Mouse (Mus musculus): ENCODE data around the gene Eif3d. TPM values are rescaled to one million over a fixed set of nuclear protein-coding genes. Genes with fewer than 3 reads are reported as not detected.

The Eif3d gene
- polyA plus RNA-seq, 1 experiment from 2014 or later: 155 TPM

- H3K4me3 ChIP-seq (ENCODE audit: low read depth, low read length): no peak overlapping the region
- H3K9ac ChIP-seq (ENCODE audit: low read depth, low read length): no peak overlapping the region
- H3K4me2 ChIP-seq (ENCODE audit: low read depth, low read length): no peak overlapping the region
- H3K9me3 ChIP-seq (ENCODE audit: control insufficient read depth, low read length): no peaks in the 10 kb centered on the region
- 0 out of 2 replicates have a peak, but pooled peaks cover 4% of the 10 kb centered on the region for H3K4me1 ChIP-seq (ENCODE audit: control insufficient read depth, insufficient read depth, low read length)
- peaks cover 24% of the 10 kb centered on the region for H3K36me3 ChIP-seq (ENCODE audit: control insufficient read depth, insufficient read depth, low read length)
- DNase-seq (ENCODE audit: low spot score) (no peak), ATAC-seq (ENCODE audit: low read depth) (no peak)
- no peak overlapping the region for H3K27ac ChIP-seq (replicated peaks; ENCODE audit: low read depth, low read length)
- no peaks in the 10 kb centered on the region for H3K27me3 ChIP-seq (replicated peaks; ENCODE audit: control insufficient read depth, insufficient read depth, low read length)
- WGBS: 14% methylated on average over 2 of the region's 2 CpGs
Observed at GRCm38 (mm10) chr15:77911065-77911464, 59.5 kb downstream of the Eif3d start.

Other genes starting within 250 kb of the Eif3d start
- 0.39 TPM in 1 of 2 replicates, not detected in the other for gene Apol9b, start 241.8 kb downstream of the Eif3d start, polyA plus RNA-seq (2014; fragmentation: Nextera tagmentation; extraction: Ambion mirVana)
- gene Apol8, start 213.8 kb downstream of the Eif3d start, polyA plus RNA-seq (2014; fragmentation: Nextera tagmentation; extraction: Ambion mirVana): not detected in 2 replicates
- 48.8 and 53.7 TPM in 2 replicates for gene Myh9, start 128.6 kb downstream of the Eif3d start, polyA plus RNA-seq (2014; fragmentation: Nextera tagmentation; extraction: Ambion mirVana)
- 234 and 271 TPM in 2 replicates for gene Txn2, start 41.8 kb downstream of the Eif3d start, polyA plus RNA-seq (2014; fragmentation: Nextera tagmentation; extraction: Ambion mirVana)
- 4.5 and 5.3 TPM in 2 replicates for gene Foxred2, start 14.1 kb downstream of the Eif3d start, polyA plus RNA-seq (2014; fragmentation: Nextera tagmentation; extraction: Ambion mirVana)
- gene Cacng2, start 149.2 kb upstream of the Eif3d start, polyA plus RNA-seq (2014; fragmentation: Nextera tagmentation; extraction: Ambion mirVana): 0.13 and 0.14 TPM in 2 replicates
- 84.7 and 96.6 TPM in 2 replicates for gene Ift27, start 203.3 kb upstream of the Eif3d start, polyA plus RNA-seq (2014; fragmentation: Nextera tagmentation; extraction: Ambion mirVana)
- gene Pvalb, start 235.6 kb upstream of the Eif3d start, polyA plus RNA-seq (2014; fragmentation: Nextera tagmentation; extraction: Ambion mirVana): 2.5 and 3.4 TPM in 2 replicates

Measured in embryonic facial prominence, embryonic 14.5 days (tissue).